Mouse (Mus musculus) liver, adult 2 months (tissue): ENCODE measurements at regions not wholly inside any gene's neighbourhood (a gene's known extent, or its start where the extent isn't known, plus 50 kb on each side); places are given as distances from the start of the nearest gene placed in this dataset.

ENCODE experiments used
- DNase-seq: peaks from one replicate; pipeline ENCODE4 v3.0.0-alpha.2; 2011; ENCODE audit warnings: low read depth, low spot score; ENCODE audit errors: extremely low read depth
- H3K27ac ChIP-seq: fragments of 200-500 bp; replicated peaks from 2 replicates; pipeline ENCODE4 v1.5.1; 2012; ENCODE audit warnings: low read depth, mild to moderate bottlenecking, control low read depth, inconsistent platforms, low read length; ENCODE audit not compliant: insufficient read depth
- H3K27me3 ChIP-seq: fragments of 200-500 bp; 2 replicates; pipeline ENCODE4 v1.6.1; 2012; ENCODE audit warnings: mild to moderate bottlenecking, moderate library complexity, low read length, inconsistent platforms; ENCODE audit not compliant: control insufficient read depth, insufficient read depth
- H3K36me3 ChIP-seq: fragments of 200-500 bp; 2 replicates; pipeline ENCODE4 v1.6.1; 2012; ENCODE audit warnings: low read length, inconsistent platforms; ENCODE audit not compliant: control insufficient read depth, insufficient read depth
- H3K4me1 ChIP-seq: fragments of 200-500 bp; 2 replicates; pipeline ENCODE4 v1.6.1; 2011; ENCODE audit warnings: low read length; ENCODE audit not compliant: control insufficient read depth, insufficient read depth
- H3K4me3 ChIP-seq: fragments of 200-500 bp; 2 replicates; pipeline ENCODE4 v1.5.1; 2011; ENCODE audit warnings: low read depth, mild to moderate bottlenecking, control low read depth, low read length, moderate library complexity; ENCODE audit not compliant: insufficient read depth
- H3K79me2 ChIP-seq: fragments of 200-500 bp; 2 replicates; pipeline ENCODE4 v1.6.1; 2012; ENCODE audit warnings: inconsistent platforms, mild to moderate bottlenecking, low read length, moderate library complexity; ENCODE audit not compliant: control insufficient read depth, insufficient read depth
- H3K9ac ChIP-seq: fragments of 200-500 bp; 2 replicates; pipeline ENCODE4 v1.6.1; 2012; ENCODE audit warnings: low read depth, mild to moderate bottlenecking, control low read depth, inconsistent platforms, low read length
- CTCF ChIP-seq: fragments of 200-500 bp; IDR thresholded peaks from 2 replicates; pipeline ENCODE4 v1.5.1; 2011; ENCODE audit warnings: low read depth, low read length, control low read depth
- POLR2A ChIP-seq: fragments of 200-500 bp; IDR thresholded peaks from 2 replicates; pipeline ENCODE4 v1.6.1; 2011; ENCODE audit warnings: low read length, control low read depth; ENCODE audit not compliant: insufficient read depth; ENCODE audit errors: extremely low read depth
- WGBS: fragments of 180-500 bp; shearing (Covaris S2); methylation state at CpG from one replicate; pipeline ENCODE4 v1.1.7; 2018; 5-methylcytosine and 5-hydroxymethylcytosine counted together

DNA sequence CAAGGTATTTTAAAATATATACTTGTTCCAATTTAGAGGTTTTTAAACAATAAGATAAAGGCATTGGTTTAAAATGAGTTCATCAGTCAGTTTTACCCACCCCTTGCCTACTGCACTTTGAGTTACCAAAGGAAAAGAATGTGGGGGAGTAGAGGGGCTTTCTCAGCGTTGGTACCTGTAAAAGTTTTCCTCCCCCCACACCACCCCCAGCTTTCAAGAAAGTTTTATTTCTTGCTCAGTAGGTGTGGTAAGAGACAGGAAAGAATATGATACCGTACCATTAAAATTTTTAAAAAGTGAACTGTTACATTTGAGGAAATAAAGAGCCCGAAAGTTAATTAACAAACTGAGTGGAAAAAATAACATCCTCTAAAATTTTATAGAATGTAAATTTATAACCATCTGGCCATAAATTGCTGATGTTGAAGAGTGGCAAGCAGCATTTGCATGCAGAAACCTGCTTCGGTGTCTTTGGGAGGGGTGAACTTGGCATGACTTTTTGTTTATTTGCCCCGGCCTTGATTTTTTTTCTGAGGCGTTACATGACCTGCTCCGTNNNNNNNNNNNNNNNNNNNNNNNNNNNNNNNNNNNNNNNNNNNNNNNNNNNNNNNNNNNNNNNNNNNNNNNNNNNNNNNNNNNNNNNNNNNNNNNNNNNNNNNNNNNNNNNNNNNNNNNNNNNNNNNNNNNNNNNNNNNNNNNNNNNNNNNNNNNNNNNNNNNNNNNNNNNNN, 346.1 kb downstream of the Tfec start:
- TF ChIP-seq CTCF (no peak), POLR2A (no peak)
- Histone ChIP-seq H3K4me3 (no peak overlapping the region), H3K36me3 (no peaks in the 10 kb centered on the region), H3K79me2 (no peaks in the 10 kb centered on the region), H3K27ac (no peak overlapping the region), H3K27me3 (no peaks in the 10 kb centered on the region), H3K9ac (no peak overlapping the region), H3K4me1 (no peaks in the 10 kb centered on the region; the same call in 1 of the 2 replicates)
- 34% methylated on average over 7 of the region's 7 CpGs for WGBS
- DNase-seq, result peak; percentile 90

DNA sequence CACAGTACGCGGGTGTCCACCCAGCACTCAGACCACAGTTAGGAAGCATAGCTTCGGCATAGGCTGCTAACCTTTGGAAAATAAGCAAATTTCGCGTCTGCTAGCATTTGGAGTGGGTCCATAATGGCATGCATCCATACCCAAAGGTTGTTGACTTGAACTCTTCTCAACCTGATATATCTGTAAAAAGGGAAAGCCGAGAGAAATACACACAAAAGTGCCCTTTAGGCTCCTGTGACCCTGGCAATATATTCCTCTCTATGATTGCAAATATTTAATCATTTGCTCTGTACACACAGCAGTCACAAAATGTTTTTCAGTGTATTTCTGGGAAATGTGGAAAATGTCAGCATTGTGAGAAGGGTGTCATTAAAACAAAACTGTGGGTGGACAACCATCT, 347.1 kb downstream of the Tfec start:
- peak; percentile 91 for DNase-seq
- 28% methylated on average over 6 of the region's 6 CpGs for WGBS
- H3K79me2 ChIP-seq, result no peaks in the 10 kb centered on the region

DNA sequence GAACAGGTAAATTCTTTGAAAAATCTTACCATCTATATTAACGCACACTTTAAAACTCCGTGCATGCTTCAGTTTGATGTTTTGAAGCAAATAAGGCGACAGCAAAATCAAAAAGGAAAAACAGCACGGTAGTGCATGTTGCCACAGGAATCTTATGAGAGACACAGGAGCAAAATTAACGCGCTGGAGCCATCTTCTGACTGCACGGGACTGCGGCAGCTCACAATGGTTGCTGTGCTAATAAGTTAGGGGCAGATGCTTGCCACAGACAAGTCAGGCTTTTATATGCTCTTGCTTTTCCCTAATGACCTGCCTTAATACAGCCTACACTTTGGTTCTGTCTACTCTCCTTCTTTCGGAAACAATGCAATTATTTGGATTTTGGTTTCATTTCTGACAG, 347.8 kb downstream of the Tfec start:
- Histone ChIP-seq H3K79me2 (no peaks in the 10 kb centered on the region), H3K27me3 (no peaks in the 10 kb centered on the region), H3K9ac (no peak overlapping the region), H3K36me3 (no peaks in the 10 kb centered on the region), H3K27ac (no peak overlapping the region), H3K4me1 (no peaks in the 10 kb centered on the region; the same call in 1 of the 2 replicates), H3K4me3 (no peak overlapping the region)
- TF ChIP-seq POLR2A, result no peak
- TF ChIP-seq CTCF, result peak; percentile 75
- 63% methylated on average over 9 of the region's 9 CpGs for WGBS
- DNase-seq, result peak; percentile 62

More for the DNA sequence above, 347.1 kb downstream of the Tfec start:
- no peak for TF ChIP-seq POLR2A
- TF ChIP-seq CTCF, result no peak
- Histone ChIP-seq H3K4me3 (no peak overlapping the region), H3K4me1 (no peaks in the 10 kb centered on the region; the same call in 1 of the 2 replicates), H3K27ac (no peak overlapping the region; the same call in 1 of the 2 replicates), H3K27me3 (no peaks in the 10 kb centered on the region), H3K36me3 (no peaks in the 10 kb centered on the region), H3K9ac (no peak overlapping the region)

DNA sequence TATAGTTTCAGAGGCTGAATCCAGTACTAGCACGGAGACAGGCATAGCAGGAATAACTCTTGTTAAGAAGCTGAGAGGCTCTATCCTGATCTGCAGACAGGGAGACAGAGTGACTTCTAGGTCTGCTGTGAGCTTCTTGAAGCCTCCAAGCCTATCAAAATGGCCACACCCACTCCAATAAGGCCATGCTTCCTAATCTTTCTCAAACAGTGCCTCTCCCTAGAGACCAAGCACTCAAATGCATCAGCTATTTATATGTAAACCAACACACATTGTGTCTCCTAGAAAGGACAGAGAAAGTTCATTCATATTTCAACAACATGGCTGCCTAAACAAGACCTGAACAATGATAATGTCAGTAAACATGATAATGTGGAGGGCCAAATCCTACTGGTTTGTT, 384.2 kb downstream of the Tfec start:
- H3K4me1 ChIP-seq, result no peaks in the 10 kb centered on the region
- DNase-seq, result no peak
- H3K36me3 ChIP-seq, result no peaks in the 10 kb centered on the region
- TF ChIP-seq CTCF, result no peak
- no peak for TF ChIP-seq POLR2A
- H3K4me3 ChIP-seq, result no peak overlapping the region
- 92% methylated on average over 1 of the region's 1 CpGs for WGBS
- H3K79me2 ChIP-seq, result no peaks in the 10 kb centered on the region
- no peak overlapping the region for H3K9ac ChIP-seq
- no peaks in the 10 kb centered on the region for H3K27me3 ChIP-seq
- H3K27ac ChIP-seq, result no peak overlapping the region

DNA sequence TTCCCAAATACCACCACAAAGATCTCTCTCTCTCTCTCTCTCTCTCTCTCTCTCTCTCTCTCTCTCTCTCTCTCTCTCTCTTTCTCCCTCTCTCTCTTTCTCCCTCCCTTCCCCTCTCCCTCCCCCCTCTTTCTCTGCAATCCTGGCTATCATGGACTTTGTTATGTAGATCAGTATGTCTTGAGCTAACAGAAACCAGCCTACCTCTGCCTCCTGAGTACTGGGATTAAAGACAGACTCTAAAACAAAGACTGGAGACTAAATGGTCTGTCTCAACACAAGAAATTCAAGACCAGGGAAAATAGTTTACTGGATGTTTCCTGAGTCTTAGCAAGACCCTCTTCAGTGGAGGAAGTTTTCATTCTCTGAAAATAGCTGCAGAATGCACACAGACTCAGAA, 384.7 kb downstream of the Tfec start:
- H3K27me3 ChIP-seq, result no peaks in the 10 kb centered on the region
- H3K79me2 ChIP-seq, result no peaks in the 10 kb centered on the region
- H3K27ac ChIP-seq, result no peak overlapping the region
- H3K36me3 ChIP-seq, result no peaks in the 10 kb centered on the region
- no peak for TF ChIP-seq CTCF
- no peak for TF ChIP-seq POLR2A
- no peak overlapping the region for H3K4me3 ChIP-seq
- no peak overlapping the region for H3K9ac ChIP-seq
- H3K4me1 ChIP-seq, result no peaks in the 10 kb centered on the region
- DNase-seq, result no peak

DNA sequence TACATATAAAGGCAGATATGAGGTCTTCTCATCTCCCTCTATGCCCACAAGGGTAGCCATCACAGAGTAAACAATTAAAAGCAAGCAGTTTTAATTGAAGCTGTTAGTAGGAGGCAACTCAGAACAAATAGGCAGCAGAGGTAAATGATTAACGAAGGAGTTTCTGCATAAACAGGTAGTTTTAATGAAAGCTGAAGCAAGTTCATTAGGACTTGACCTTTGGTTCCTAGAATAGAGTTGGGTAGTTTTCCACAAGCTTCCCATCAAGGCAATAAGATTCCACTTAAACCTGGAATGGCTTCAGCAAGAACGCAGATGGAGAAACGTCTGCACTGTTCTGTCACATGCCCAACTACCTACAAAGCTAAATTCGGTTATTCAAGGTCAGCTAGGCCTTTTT, 394.4 kb downstream of the Tfec start:
- WGBS, result 41% methylated on average over 4 of the region's 4 CpGs
- peak; percentile 62 for DNase-seq
- Histone ChIP-seq H3K27me3 (no peaks in the 10 kb centered on the region), H3K36me3 (no peaks in the 10 kb centered on the region), H3K27ac (no peak overlapping the region), H3K4me1 (peaks cover 3% of the 10 kb centered on the region; the same call in 1 of the 2 replicates), H3K4me3 (no peak overlapping the region), H3K9ac (no peak overlapping the region), H3K79me2 (no peaks in the 10 kb centered on the region)
- TF ChIP-seq POLR2A, result no peak
- no peak for TF ChIP-seq CTCF
